Mouse (Mus musculus): ENCODE measurements at regions not wholly inside any gene's neighbourhood (a gene's known extent, or its start where the extent isn't known, plus 50 kb on each side); places are given as distances from the start of the nearest gene placed in this dataset.

GRCm38 (mm10) chr6:79760986-79761385 is 56.7 kb upstream of the Gm20594 start:
- DNase-seq (ENCODE audit: low read depth): peak; percentile 64
- TF ChIP-seq POLR2A (IDR thresholded peaks at IDR 0.05; ENCODE audit: borderline replicate concordance, extremely low read depth, insufficient read depth, insufficient read length, poor library complexity, severe bottlenecking) (no peak), CTCF (IDR thresholded peaks at IDR 0.05; ENCODE audit: borderline replicate concordance, extremely low read depth, insufficient read depth, insufficient read length) (no peak)
